In the genomic region with DNA sequence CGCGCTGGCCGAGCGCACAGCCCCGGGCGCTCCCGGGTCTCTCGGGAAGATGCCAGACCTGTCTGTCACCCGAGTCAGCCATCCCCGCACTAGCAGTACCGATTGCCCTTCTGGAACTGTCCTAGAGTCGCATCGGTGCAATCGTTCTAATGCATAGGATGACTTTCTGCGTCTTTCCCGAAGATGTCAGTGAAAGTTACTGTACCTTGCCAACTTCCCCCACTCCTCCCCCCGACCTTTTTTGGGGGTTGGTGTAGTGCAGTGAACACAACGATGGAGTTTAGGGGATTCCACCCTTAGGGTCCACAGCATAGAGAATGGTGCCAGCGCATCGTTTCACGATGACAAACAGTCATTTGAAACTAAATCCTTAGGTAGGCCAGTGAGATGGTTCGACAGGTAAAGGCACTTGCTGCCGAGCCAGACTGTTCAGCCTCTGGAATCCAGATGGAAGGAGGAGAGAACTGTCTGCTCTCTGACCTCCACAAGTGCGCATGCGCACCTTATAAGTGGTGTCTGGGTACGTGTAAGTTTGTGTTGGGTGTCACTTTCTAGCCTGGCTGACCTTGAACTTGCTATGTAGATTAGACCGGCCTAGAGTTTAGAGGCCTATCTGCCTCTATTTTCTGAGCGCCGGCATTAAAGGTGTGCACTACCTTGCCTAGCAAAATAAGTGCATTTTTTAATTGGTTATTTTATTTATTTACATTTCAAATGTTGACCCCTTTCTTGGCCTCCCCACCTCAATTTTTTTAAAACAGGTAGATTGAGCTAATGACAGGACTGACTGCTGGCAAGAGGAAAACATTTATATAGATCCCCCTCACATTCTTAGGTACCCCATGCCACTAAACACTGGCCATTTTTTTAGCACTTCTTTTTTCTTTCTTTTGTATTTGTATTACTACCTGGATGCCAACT, we compare ENCODE assay signal across 8 mouse cellular contexts. TPM values are rescaled to one million over a fixed set of nuclear protein-coding genes. Genes with fewer than 3 reads are reported as not detected.
A peak's percentile ranks its signal among the peaks of the same experiment; 100 is the strongest.
DNase-seq lines count a peak whose midpoint lies in the region; ATAC-seq and TF ChIP-seq lines count a peak whose summit lies in the region.

No protein-coding gene starts in this region.

- H3K4me3 ChIP-seq in intestine, postnatal 0 days (ENCODE audit: low read depth, low read length): peak overlapping the region; percentile 100
- H3K4me3 ChIP-seq in midbrain, embryonic 15.5 days: peak overlapping the region; percentile 83
- peak overlapping the region; percentile 98 for H3K4me3 ChIP-seq in stomach, embryonic 15.5 days (replicated peaks)

- no peak for TF ChIP-seq CTCF in intestine, postnatal 0 days (IDR thresholded peaks at IDR 0.05; ENCODE audit: low read depth)

- ATAC-seq in intestine, postnatal 0 days: no peak; the same call in none of the 2 replicates
- ATAC-seq in midbrain, embryonic 15.5 days (replicated peaks): peak; percentile 7
- ATAC-seq in stomach, embryonic 15.5 days (ENCODE audit: insufficient read depth, low FRiP score, low read depth): 0 out of 2 replicates have a peak, but pooled peaks have one; percentile 11

- no peaks in the 10 kb centered on the region for H3K27me3 ChIP-seq in intestine, postnatal 0 days (replicated peaks; ENCODE audit: control insufficient read depth, insufficient read depth, low read length)
- H3K27me3 ChIP-seq in midbrain, embryonic 15.5 days (replicated peaks): no peaks in the 10 kb centered on the region
- no peaks in the 10 kb centered on the region for H3K27me3 ChIP-seq in stomach, embryonic 15.5 days (replicated peaks)

- peak overlapping the region; percentile 99 for H3K27ac ChIP-seq in intestine, postnatal 0 days (ENCODE audit: low read depth, low read length)
- peak overlapping the region; percentile 95 for H3K27ac ChIP-seq in midbrain, embryonic 15.5 days
- peak overlapping the region; percentile 99 for H3K27ac ChIP-seq in stomach, embryonic 15.5 days

- peak overlapping the region; percentile 99 for H3K9ac ChIP-seq in intestine, postnatal 0 days (ENCODE audit: low read depth, low read length)
- H3K9ac ChIP-seq in midbrain, embryonic 15.5 days: peak overlapping the region; percentile 95
- H3K9ac ChIP-seq in stomach, embryonic 15.5 days: peak overlapping the region; percentile 99

- H3K36me3 ChIP-seq in intestine, postnatal 0 days (ENCODE audit: control insufficient read depth, insufficient read depth): peaks cover 12% of the 10 kb centered on the region
- H3K36me3 ChIP-seq in midbrain, embryonic 15.5 days (replicated peaks): peaks cover 10% of the 10 kb centered on the region; the same call in 1 of the 2 replicates
- H3K36me3 ChIP-seq in stomach, embryonic 15.5 days: peaks cover 13% of the 10 kb centered on the region

- peaks cover 6% of the 10 kb centered on the region; the same call in 1 of the 2 replicates for H3K4me1 ChIP-seq in intestine, postnatal 0 days (replicated peaks; ENCODE audit: control insufficient read depth, insufficient read depth, low read length)
- H3K4me1 ChIP-seq in midbrain, embryonic 15.5 days: peaks cover 38% of the 10 kb centered on the region
- H3K4me1 ChIP-seq in stomach, embryonic 15.5 days: peaks cover 13% of the 10 kb centered on the region; the same call in 1 of the 2 replicates

- H3K9me3 ChIP-seq in intestine, postnatal 0 days (ENCODE audit: control insufficient read depth): no peaks in the 10 kb centered on the region
- H3K9me3 ChIP-seq in midbrain, embryonic 15.5 days: no peaks in the 10 kb centered on the region
- H3K9me3 ChIP-seq in stomach, embryonic 15.5 days: no peaks in the 10 kb centered on the region

- DNase-seq in urinary bladder, adult 18-20 months (ENCODE audit: low spot score in 2 of 2): peak; percentile 24 to 62
- no peak for DNase-seq in urinary bladder, adult 2 months (ENCODE audit: low spot score)
- peak; percentile 57 for DNase-seq in embryo, embryonic 11.5 days (ENCODE audit: low read depth, low spot score)
- DNase-seq in gastrocnemius, postnatal 25 days: peak; percentile 47
- DNase-seq in liver: peak; percentile 77

- 4% methylated on average over 29 of the region's 29 CpGs for WGBS in intestine, postnatal 0 days
- WGBS in midbrain, embryonic 15.5 days: 8% methylated on average over 29 of the region's 29 CpGs
- 5% methylated on average over 29 of the region's 29 CpGs for WGBS in stomach, embryonic 15.5 days

- peak overlapping the region; percentile 77 for H3K4me2 ChIP-seq in intestine, postnatal 0 days (replicated peaks; ENCODE audit: low read depth)
- H3K4me2 ChIP-seq in midbrain, embryonic 15.5 days: peak overlapping the region; percentile 69
- H3K4me2 ChIP-seq in stomach, embryonic 15.5 days: peak overlapping the region; percentile 75

RNA-seq across cellular contexts. Expression of a gene that starts 0.7 kb away (rescaled TPM):
- polyA plus RNA-seq in urinary bladder, adult 2 months (2012; rRNA removed): 309 and 351 TPM in 2 replicates
- 1,000 to 10,000 TPM; 1,096 to 1,119 TPM for total RNA-seq in gastrocnemius, postnatal 25 days (2021)
- 1,184 and 1,284 TPM in 2 replicates for polyA plus RNA-seq in intestine, postnatal 0 days (2015; fragmentation: Nextera tagmentation; extraction: Ambion mirVana)
- polyA plus RNA-seq in midbrain, embryonic 15.5 days (2015; fragmentation: Nextera tagmentation; extraction: Ambion mirVana): 708 and 715 TPM in 2 replicates
- polyA plus RNA-seq in stomach, embryonic 15.5 days (2015; fragmentation: Nextera tagmentation; extraction: Ambion mirVana): 899 and 940 TPM in 2 replicates

RNA-seq across cellular contexts. Expression of a gene that starts 1.4 kb away (rescaled TPM):
- polyA plus RNA-seq in urinary bladder, adult 2 months (2012; rRNA removed): 22.6 and 23.9 TPM in 2 replicates
- 10 to 100 TPM; 20.3 to 22.4 TPM for total RNA-seq in gastrocnemius, postnatal 25 days (2021)
- 10.8 and 12.1 TPM in 2 replicates for polyA plus RNA-seq in intestine, postnatal 0 days (2015; fragmentation: Nextera tagmentation; extraction: Ambion mirVana)
- polyA plus RNA-seq in midbrain, embryonic 15.5 days (2015; fragmentation: Nextera tagmentation; extraction: Ambion mirVana): 17.5 and 18.7 TPM in 2 replicates
- 28.6 and 31.6 TPM in 2 replicates for polyA plus RNA-seq in stomach, embryonic 15.5 days (2015; fragmentation: Nextera tagmentation; extraction: Ambion mirVana)
